Mouse (Mus musculus): ENCODE data around the gene Fbxl4. TPM values are rescaled to one million over a fixed set of nuclear protein-coding genes. Genes with fewer than 3 reads are reported as not detected.

Fbxl4 gene
- total and polyA plus RNA-seq, 2 experiments from 2014 or later = 16.8 to 30.8 TPM

DNA sequence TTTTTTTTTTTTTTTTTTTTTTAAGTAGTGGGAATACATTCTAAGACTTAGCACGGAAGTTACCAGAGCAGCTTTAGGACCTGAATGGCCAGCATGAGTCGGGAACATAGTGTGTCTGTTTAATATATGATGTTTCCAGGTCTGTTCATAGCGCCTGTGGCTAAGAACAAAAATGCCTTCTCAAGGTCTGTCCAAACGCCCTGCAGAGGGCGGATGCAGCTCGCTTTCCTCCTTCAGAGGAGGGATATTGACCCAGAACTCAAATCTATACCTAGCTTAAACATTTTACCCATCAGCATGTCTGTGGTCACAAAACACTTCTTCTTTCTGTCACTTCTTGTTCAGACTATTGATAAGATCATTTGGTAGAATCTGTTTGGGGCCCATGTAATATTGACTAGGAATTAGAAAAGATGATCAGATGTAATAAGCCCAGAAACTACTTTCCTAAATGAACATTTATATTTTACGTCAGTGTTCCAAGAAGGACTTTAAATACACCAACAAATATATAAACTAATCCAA, 125.5 kb downstream of the Fbxl4 start:
- no peaks in the 10 kb centered on the region for H3K27me3 ChIP-seq (ENCODE audit: insufficient read depth, low read length)
- H3K4me2 ChIP-seq (ENCODE audit: low read depth, low read length, poor library complexity, severe bottlenecking) = peak overlapping the region; percentile 95
- H3K9me3 ChIP-seq (ENCODE audit: low read length) = no peaks in the 10 kb centered on the region
- H3K4me3 ChIP-seq (ENCODE audit: low read depth, low read length) = peak overlapping the region; percentile 93
- no peak for ATAC-seq (ENCODE audit: low FRiP score)
- WGBS = 8% methylated on average over 7 of the region's 7 CpGs
- H3K9ac ChIP-seq (replicated peaks; ENCODE audit: low read length, poor library complexity, severe bottlenecking) = peak overlapping the region; percentile 44; the same call in 1 of the 2 replicates
- DNase-seq (ENCODE audit: low spot score) = peak; percentile 80
- no peaks in the 10 kb centered on the region for H3K4me1 ChIP-seq (ENCODE audit: insufficient read depth, low read length)
- no peaks in the 10 kb centered on the region for H3K36me3 ChIP-seq (ENCODE audit: insufficient read depth, low read length)
- peak; percentile 75 for TF ChIP-seq CTCF (IDR thresholded peaks at IDR 0.05)
- H3K27ac ChIP-seq (ENCODE audit: low read depth, low read length) = peak overlapping the region; percentile 39; the same call in 1 of the 2 replicates

DNA sequence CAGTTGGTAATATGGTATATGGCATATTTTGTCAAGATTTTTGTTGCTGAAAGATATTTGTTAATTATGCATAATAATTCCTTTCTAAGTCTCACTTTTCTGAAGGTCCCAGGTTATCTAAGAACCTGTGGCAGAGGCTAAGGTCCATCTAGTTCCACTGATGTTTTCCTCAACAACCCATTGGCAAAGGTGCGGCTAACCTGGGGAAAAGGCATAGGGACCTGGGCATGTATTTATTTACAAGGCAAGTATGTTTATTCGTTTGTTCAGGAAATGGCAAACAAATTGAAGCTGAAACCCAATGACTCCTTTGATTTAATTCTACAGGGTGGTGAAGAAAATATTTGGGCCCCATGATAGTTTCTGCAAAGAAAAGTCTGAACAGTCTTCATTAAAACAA, 126.2 kb downstream of the Fbxl4 start:
- Histone ChIP-seq H3K27ac (ENCODE audit: low read depth, low read length) (no peak overlapping the region), H3K9ac (replicated peaks; ENCODE audit: low read length, poor library complexity, severe bottlenecking) (no peak overlapping the region), H3K4me1 (ENCODE audit: insufficient read depth, low read length) (no peaks in the 10 kb centered on the region), H3K27me3 (ENCODE audit: insufficient read depth, low read length) (no peaks in the 10 kb centered on the region), H3K36me3 (ENCODE audit: insufficient read depth, low read length) (no peaks in the 10 kb centered on the region), H3K4me2 (ENCODE audit: low read depth, low read length, poor library complexity, severe bottlenecking) (peak overlapping the region; percentile 95), H3K9me3 (ENCODE audit: low read length) (no peaks in the 10 kb centered on the region), H3K4me3 (ENCODE audit: low read depth, low read length) (peak overlapping the region; percentile 93)
- 11% methylated on average over 2 of the region's 2 CpGs for WGBS
- TF ChIP-seq CTCF (IDR thresholded peaks at IDR 0.05) = no peak
- ATAC-seq (ENCODE audit: low FRiP score) = no peak
- no peak for DNase-seq (ENCODE audit: low spot score)

Other genes starting within 250 kb of the Fbxl4 start
- 36.4 and 37.5 TPM in 2 replicates for gene Pou3f2, start 130.8 kb downstream of the Fbxl4 start, total RNA-seq (2014; rRNA removed)
- 17.4 and 19.3 TPM in 2 replicates for gene Pou3f2, start 130.8 kb downstream of the Fbxl4 start, polyA plus RNA-seq (2015; fragmentation: Nextera tagmentation; extraction: Ambion mirVana)